Mouse (Mus musculus) adrenal gland, adult (tissue): Measurements from ENCODE around the gene Obsl1.

ENCODE experiments used
- DNase-seq, 2 experiments: peaks; one replicate each; pipeline ENCODE4 v3.0.0; 2022 to 2023; ENCODE audit warnings: low spot score in 1 of 2; ENCODE audit not compliant: inconsistent age in 2 of 2

The Obsl1 gene

GRCm38 (mm10) chr1:75505956-75506831 is at the start of gene Obsl1:
Obsl1 (minus strand) TSS chr1:75506452.
- peak; percentile 71 to 87 for DNase-seq

GRCm38 (mm10) chr1:75555680-75556079 is 49.4 kb upstream of the Obsl1 start:
- DNase-seq, result no peak

GRCm38 (mm10) chr1:75550586-75550985 is 44.3 kb upstream of the Obsl1 start:
- no peak for DNase-seq

- peak; percentile 92 to 95 for DNase-seq
Observed at GRCm38 (mm10) chr1:75549289-75550279, 43.3 kb upstream of the Obsl1 start.

- DNase-seq, result no peak
Observed at GRCm38 (mm10) chr1:75548871-75549270, 42.6 kb upstream of the Obsl1 start.

- DNase-seq, result peak in 1 of 2 experiments; percentile 75
Observed at GRCm38 (mm10) chr1:75548083-75548482, 41.8 kb upstream of the Obsl1 start.

- DNase-seq, result peak in 1 of 2 experiments; percentile 45
Observed at GRCm38 (mm10) chr1:75547351-75547750, 41.1 kb upstream of the Obsl1 start.

- peak; percentile 84 to 93 for DNase-seq
Observed at GRCm38 (mm10) chr1:75545965-75546956, 40.0 kb upstream of the Obsl1 start, which contains the start of gene Slc4a3. Slc4a3 (plus strand) TSS chr1:75546266.

GRCm38 (mm10) chr1:75544351-75544750 is 38.1 kb upstream of the Obsl1 start:
- DNase-seq, result no peak

- no peak for DNase-seq
Observed at GRCm38 (mm10) chr1:75541496-75541895, 35.2 kb upstream of the Obsl1 start.

GRCm38 (mm10) chr1:75538597-75539190 is 32.4 kb upstream of the Obsl1 start:
- no peak for DNase-seq

- no peak for DNase-seq
Observed at GRCm38 (mm10) chr1:75537587-75537986, 31.3 kb upstream of the Obsl1 start.

GRCm38 (mm10) chr1:75533325-75534252 is 27.3 kb upstream of the Obsl1 start:
- DNase-seq, result no peak

- no peak for DNase-seq
Observed at GRCm38 (mm10) chr1:75532280-75533172, 26.3 kb upstream of the Obsl1 start.

- DNase-seq, result peak in 1 of 2 experiments; percentile 64
Observed at GRCm38 (mm10) chr1:75530546-75530945, 24.3 kb upstream of the Obsl1 start.

GRCm38 (mm10) chr1:75524679-75525078 is 18.4 kb upstream of the Obsl1 start:
- no peak for DNase-seq

- DNase-seq, result peak; percentile 94 to 99
Observed at GRCm38 (mm10) chr1:75521321-75522031, 15.2 kb upstream of the Obsl1 start, which contains the start of gene Stk11ip. Stk11ip (plus strand) TSS chr1:75521529.
